Mouse (Mus musculus) C2C12 (cell line): ENCODE results near the gene Ttn. TPM values are rescaled to one million over a fixed set of nuclear protein-coding genes. Genes with fewer than 3 reads are reported as not detected.

Experiments used
- H3K27me3 ChIP-seq: one replicate; pipeline ENCODE4 v1.6.1; 2011; ENCODE audit not compliant: control insufficient read depth, insufficient read depth, insufficient read length
- H3K36me3 ChIP-seq: one replicate; pipeline ENCODE4 v1.6.1; 2011; ENCODE audit not compliant: control insufficient read depth, insufficient read depth
- H3K4me3 ChIP-seq: one replicate; pipeline ENCODE4 v1.5.1; 2011; ENCODE audit warnings: mild to moderate bottlenecking, control low read depth; ENCODE audit not compliant: poor library complexity, insufficient read depth, severe bottlenecking
- H3K79me2 ChIP-seq: one replicate; pipeline ENCODE4 v1.6.1; 2011; ENCODE audit not compliant: control insufficient read depth, insufficient read depth
- H3K79me3 ChIP-seq: one replicate; pipeline ENCODE4 v1.6.1; 2011; ENCODE audit warnings: low read depth, control low read depth
- H3ac ChIP-seq: one replicate; pipeline ENCODE3; 2011; ENCODE audit warnings: low read depth; ENCODE audit not compliant: control insufficient read depth, insufficient read length
- CEBPB ChIP-seq: IDR thresholded peaks from one replicate; pipeline ENCODE4 v1.6.1; 2011; ENCODE audit warnings: low read depth, mild to moderate bottlenecking, control low read depth, moderate library complexity
- CTCF ChIP-seq: IDR thresholded peaks from one replicate; pipeline ENCODE4 v1.5.1; 2011; ENCODE audit not compliant: control insufficient read depth, insufficient read depth, insufficient read length
- FOSL1 ChIP-seq: IDR thresholded peaks from one replicate; pipeline ENCODE4 v1.8.0; 2011; ENCODE audit warnings: mild to moderate bottlenecking, low read length; ENCODE audit not compliant: poor library complexity, insufficient read depth, severe bottlenecking
- MAX ChIP-seq: IDR thresholded peaks from one replicate; pipeline ENCODE4 v1.6.1; 2011; ENCODE audit warnings: mild to moderate bottlenecking, control low read depth
- MYOD1 ChIP-seq: IDR thresholded peaks from one replicate; pipeline ENCODE4 v1.6.1; 2011; ENCODE audit warnings: low read depth; ENCODE audit not compliant: control insufficient read depth, insufficient read length
- MYOG ChIP-seq: IDR thresholded peaks from one replicate; pipeline ENCODE4 v1.6.1; 2011; ENCODE audit not compliant: control insufficient read depth, insufficient read length; ENCODE audit errors: extremely low read depth
- USF1 ChIP-seq: IDR thresholded peaks from one replicate; pipeline ENCODE4 v1.6.1; 2011; ENCODE audit warnings: low read depth, mild to moderate bottlenecking, control low read depth, moderate library complexity
- polyA plus RNA-seq: library from polyadenylated mRNA; unstranded; fragments of >200 nt; fragmentation: generic; extraction: Trizol; gene quantifications from one replicate; pipeline ENCODE4 v1.2.1, GENCODE M21; 2012; ENCODE audit warnings: missing spikeins

Gene Ttn
- polyA plus RNA-seq, 1 experiment: 0.43 TPM

DNA sequence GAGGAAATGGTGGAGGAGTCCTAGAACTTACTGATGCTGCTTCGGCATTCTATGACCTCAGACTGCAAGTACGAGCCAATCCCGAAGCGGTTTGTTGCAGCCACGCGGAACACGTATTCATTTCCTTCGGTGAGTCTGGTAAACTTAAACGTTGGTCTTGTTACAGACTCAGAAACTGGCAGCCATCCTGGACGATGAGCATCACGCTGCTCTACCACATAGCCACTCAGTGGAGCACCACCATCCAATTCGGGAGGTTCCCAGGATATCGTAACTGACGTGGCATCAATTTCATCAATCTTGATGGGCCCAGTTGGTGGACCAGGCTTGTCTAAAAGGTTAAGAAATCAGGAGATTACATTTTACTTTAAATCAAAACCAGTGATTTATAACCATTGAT lies 262.7 kb downstream of the Ttn start:
- H3K79me2 ChIP-seq: no peaks in the 10 kb centered on the region
- TF ChIP-seq MAX (no peak), CEBPB (no peak), FOSL1 (no peak), MYOG (no peak)
- no peaks in the 10 kb centered on the region for H3K27me3 ChIP-seq

DNA sequence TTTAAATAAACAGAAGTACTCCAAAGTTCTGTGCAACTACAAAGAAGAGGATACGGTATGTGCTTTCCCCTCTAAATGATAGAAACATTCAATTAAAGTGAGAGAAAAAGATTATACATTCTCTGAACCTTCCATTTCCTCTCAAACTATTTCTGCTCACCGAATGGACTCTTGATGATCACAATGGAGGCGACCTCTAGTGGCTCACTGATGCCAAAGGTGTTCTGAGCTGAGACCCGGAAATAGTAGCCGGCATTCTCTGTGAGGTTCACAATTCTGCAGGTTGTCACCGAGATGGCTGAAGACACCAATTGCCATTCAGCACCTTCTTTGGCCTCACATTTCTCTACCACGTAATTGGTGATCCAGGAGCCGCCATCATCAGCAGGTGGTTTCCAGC lies 267.4 kb downstream of the Ttn start:
- Histone ChIP-seq H3K27me3 (no peaks in the 10 kb centered on the region), H3K4me3 (no peak overlapping the region), H3ac (no peak overlapping the region), H3K79me2 (no peaks in the 10 kb centered on the region), H3K79me3 (no peaks in the 10 kb centered on the region), H3K36me3 (peaks cover 14% of the 10 kb centered on the region)
- TF ChIP-seq MYOD1: no peak
- TF ChIP-seq MYOG: no peak

More for the DNA sequence above, 262.7 kb downstream of the Ttn start:
- peaks cover 5% of the 10 kb centered on the region for H3K36me3 ChIP-seq
- no peak overlapping the region for H3K4me3 ChIP-seq
- H3ac ChIP-seq: no peak overlapping the region
- no peaks in the 10 kb centered on the region for H3K79me3 ChIP-seq

DNA sequence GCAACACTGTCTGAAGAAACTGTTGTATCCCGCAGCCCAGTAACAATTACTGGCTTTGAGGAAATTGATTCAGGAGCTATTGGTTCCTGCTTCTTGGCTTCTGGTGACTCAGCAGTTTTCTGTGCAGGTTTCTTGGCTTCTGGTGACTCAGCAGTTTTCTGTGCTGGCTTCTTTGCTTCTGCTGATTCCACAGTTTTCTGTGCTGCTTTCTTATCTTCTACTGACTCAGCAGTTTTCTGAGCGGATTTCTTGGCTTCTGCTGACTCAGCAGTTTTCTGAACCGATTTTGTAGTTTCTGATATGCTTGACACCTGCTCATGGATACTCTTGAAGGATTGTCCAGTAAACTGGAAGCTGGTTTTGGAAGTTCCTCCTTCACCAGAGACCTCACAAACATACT lies 273.8 kb downstream of the Ttn start:
- no peak for TF ChIP-seq MYOD1
- TF ChIP-seq MYOG: no peak
- no peak for TF ChIP-seq CEBPB
- no peak for TF ChIP-seq USF1
- TF ChIP-seq CTCF: no peak
- no peak for TF ChIP-seq FOSL1
- no peak for TF ChIP-seq MAX
- Histone ChIP-seq H3K27me3 (no peaks in the 10 kb centered on the region), H3K4me3 (no peak overlapping the region), H3K36me3 (peaks cover 24% of the 10 kb centered on the region), H3K79me2 (no peaks in the 10 kb centered on the region), H3K79me3 (no peaks in the 10 kb centered on the region), H3ac (no peak overlapping the region)

DNA sequence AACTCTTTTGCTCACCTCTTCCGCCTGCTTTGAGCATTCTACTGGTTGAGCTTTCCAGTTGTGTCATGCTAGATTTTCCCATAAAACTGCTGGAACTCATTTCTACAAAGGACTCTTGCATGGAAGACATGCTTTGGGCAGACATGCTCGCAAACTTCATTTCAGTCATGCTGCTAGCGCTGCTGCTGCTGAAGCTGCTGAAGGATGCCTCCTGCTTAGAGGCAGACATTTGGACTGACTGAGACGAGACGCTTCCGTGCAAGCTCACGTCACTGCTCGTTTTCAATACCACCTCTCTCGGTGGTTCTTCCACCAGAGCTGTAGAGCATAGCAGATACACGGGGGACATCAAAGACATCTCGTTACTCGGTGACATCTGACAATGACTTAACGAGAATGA lies 276.7 kb downstream of the Ttn start:
- Histone ChIP-seq H3ac (no peak overlapping the region), H3K27me3 (no peaks in the 10 kb centered on the region), H3K4me3 (no peak overlapping the region), H3K79me3 (no peaks in the 10 kb centered on the region), H3K36me3 (peaks cover 17% of the 10 kb centered on the region), H3K79me2 (no peaks in the 10 kb centered on the region)
- TF ChIP-seq MYOD1 (no peak), MYOG (no peak), MAX (no peak), CTCF (no peak), CEBPB (no peak), FOSL1 (no peak), USF1 (no peak)

DNA sequence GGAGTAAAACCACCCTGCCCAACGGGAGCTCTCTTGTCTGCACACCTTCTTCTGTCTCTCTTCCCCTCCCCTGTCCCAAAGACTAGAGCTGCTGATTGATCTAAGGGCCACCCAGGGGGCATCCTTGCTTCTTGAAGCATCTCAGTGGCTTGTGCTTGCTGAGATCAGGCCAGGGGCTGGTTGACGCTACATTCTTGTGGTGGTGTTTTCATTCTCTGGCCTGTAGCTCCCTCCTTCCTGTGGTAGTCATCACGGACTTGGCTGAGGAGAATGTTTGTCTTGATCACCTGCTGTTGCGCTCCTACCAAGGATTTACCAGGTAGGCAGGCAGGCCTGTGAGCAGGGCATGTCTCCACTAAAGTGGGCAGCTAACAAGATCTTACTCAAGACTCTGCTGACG lies 279.6 kb downstream of the Ttn start:
- TF ChIP-seq CEBPB: no peak
- TF ChIP-seq FOSL1: no peak
- no peak for TF ChIP-seq MYOD1
- TF ChIP-seq USF1: no peak
- no peak for TF ChIP-seq MYOG
- H3ac ChIP-seq: no peak overlapping the region

DNA sequence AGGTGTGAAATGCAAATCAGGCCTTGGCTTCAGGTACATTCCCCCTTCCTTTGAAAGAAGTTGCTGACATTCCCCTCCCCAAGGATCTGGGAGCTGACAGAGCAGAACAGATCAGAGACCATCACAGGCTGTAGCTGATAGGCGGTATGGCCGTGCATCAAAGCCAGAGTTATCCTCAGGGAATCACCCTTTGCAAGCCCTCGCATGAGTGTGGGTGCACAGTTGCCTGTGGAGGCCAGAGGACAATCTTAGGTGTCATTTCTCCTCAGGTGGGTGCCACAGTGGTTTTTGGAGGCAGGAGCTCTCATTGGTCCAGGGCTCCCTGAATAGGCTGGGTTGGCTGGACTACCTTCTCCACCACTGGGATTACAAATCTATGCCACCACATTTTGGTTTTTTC lies 280.2 kb downstream of the Ttn start:
- TF ChIP-seq MAX: no peak
- no peak for TF ChIP-seq CEBPB
- no peak for TF ChIP-seq CTCF
- TF ChIP-seq MYOD1: no peak
- TF ChIP-seq FOSL1: no peak
- no peak for TF ChIP-seq MYOG
- TF ChIP-seq USF1: no peak
- Histone ChIP-seq H3ac (no peak overlapping the region), H3K36me3 (peaks cover 10% of the 10 kb centered on the region), H3K4me3 (no peak overlapping the region), H3K27me3 (no peaks in the 10 kb centered on the region), H3K79me2 (no peaks in the 10 kb centered on the region), H3K79me3 (no peaks in the 10 kb centered on the region)

More for the DNA sequence above, 279.6 kb downstream of the Ttn start:
- H3K36me3 ChIP-seq: peaks cover 10% of the 10 kb centered on the region
- no peaks in the 10 kb centered on the region for H3K27me3 ChIP-seq
- H3K79me2 ChIP-seq: no peaks in the 10 kb centered on the region
- H3K4me3 ChIP-seq: no peak overlapping the region
- no peaks in the 10 kb centered on the region for H3K79me3 ChIP-seq

DNA sequence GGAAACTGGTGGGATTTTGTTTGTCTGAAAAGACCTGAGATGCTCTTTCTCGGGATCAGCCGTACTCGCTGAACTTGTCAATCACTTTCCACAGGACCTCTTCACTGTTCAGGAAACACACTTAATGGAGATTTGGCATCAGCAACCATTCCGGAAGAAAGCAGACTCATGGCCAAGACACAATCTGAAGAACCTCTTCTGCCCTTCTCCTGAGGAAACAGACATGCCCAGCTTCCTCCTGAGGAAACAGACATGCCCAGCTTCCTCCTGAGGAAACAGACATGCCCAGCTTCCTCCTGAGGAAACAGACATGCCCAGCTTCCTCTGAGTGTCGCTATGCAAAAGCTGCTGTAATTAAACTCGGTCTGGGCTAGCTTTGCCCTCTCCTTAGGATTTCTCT lies 287.1 kb downstream of the Ttn start:
- Histone ChIP-seq H3K36me3 (peaks cover 76% of the 10 kb centered on the region), H3K79me3 (no peaks in the 10 kb centered on the region)

More for the DNA sequence above, 287.1 kb downstream of the Ttn start:
- TF ChIP-seq MYOG (no peak), MAX (no peak), USF1 (no peak), CTCF (no peak), FOSL1 (no peak), CEBPB (no peak), MYOD1 (no peak)
- no peaks in the 10 kb centered on the region for H3K79me2 ChIP-seq
- H3K4me3 ChIP-seq: no peak overlapping the region
- H3K27me3 ChIP-seq: no peaks in the 10 kb centered on the region
- H3ac ChIP-seq: no peak overlapping the region
